Mouse (Mus musculus) C2C12 (cell line): ENCODE measurements around the gene Dcun1d4.

ENCODE experiments used
- CTCF ChIP-seq: IDR thresholded peaks from one replicate; pipeline ENCODE4 v1.5.1; 2011; ENCODE audit not compliant: control insufficient read depth, insufficient read depth, insufficient read length
- MAX ChIP-seq: IDR thresholded peaks from one replicate; pipeline ENCODE4 v1.6.1; 2011; ENCODE audit warnings: mild to moderate bottlenecking, control low read depth

GRCm38 (mm10) chr5:73432805-73433204 lies 48.0 kb upstream of the Dcun1d4 start:
- TF ChIP-seq MAX, result no peak
- no peak for TF ChIP-seq CTCF
